Mouse (Mus musculus): ENCODE measurements at regions not wholly inside any gene's neighbourhood (a gene's known extent, or its start where the extent isn't known, plus 50 kb on each side); places are given as distances from the start of the nearest gene placed in this dataset.
A peak's percentile ranks its signal among the peaks of the same experiment; 100 is the strongest.

GRCm38 (mm10) chr15:85662271-85662670, 72.5 kb upstream of the Ppara start:
- DNase-seq (ENCODE audit: extremely low spot score in 1 of 2, low spot score in 2 of 2), result no peak
- TF ChIP-seq CTCF (IDR thresholded peaks at IDR 0.05), result no peak
- intact Hi-C loops (cut with DNase I), result no loop called here
- H3K27ac ChIP-seq, result no peak overlapping the region; the same call in 1 of the 2 replicates
- no peak overlapping the region for H3K4me3 ChIP-seq

DNA sequence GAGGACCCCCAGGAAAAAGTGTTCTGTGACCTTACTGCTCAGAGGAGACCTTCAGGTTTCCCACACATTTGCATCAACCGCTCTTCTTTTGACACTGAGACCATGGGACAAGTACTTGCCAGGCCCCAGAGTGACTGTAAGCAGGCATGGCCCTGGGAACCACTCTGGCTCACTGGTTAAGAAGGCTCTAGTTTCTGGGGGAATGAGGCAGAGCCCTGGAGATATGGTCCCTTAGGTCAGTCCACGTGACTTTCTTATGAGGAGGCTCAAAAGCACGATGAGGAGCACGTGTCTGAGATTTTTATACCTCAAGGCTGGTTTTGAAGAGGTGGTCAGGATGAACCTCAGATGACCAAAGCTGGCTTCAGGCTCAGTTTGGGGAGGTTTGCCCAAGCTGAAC, 72.1 kb upstream of the Ppara start:
- TF ChIP-seq CTCF (IDR thresholded peaks at IDR 0.05), result no peak
- Histone ChIP-seq H3K4me3 (no peak overlapping the region), H3K27ac (peak overlapping the region; percentile 40)
- no peak for DNase-seq (ENCODE audit: extremely low spot score in 1 of 2, low spot score in 2 of 2)
- intact Hi-C loops (cut with DNase I), result no loop called here

DNA sequence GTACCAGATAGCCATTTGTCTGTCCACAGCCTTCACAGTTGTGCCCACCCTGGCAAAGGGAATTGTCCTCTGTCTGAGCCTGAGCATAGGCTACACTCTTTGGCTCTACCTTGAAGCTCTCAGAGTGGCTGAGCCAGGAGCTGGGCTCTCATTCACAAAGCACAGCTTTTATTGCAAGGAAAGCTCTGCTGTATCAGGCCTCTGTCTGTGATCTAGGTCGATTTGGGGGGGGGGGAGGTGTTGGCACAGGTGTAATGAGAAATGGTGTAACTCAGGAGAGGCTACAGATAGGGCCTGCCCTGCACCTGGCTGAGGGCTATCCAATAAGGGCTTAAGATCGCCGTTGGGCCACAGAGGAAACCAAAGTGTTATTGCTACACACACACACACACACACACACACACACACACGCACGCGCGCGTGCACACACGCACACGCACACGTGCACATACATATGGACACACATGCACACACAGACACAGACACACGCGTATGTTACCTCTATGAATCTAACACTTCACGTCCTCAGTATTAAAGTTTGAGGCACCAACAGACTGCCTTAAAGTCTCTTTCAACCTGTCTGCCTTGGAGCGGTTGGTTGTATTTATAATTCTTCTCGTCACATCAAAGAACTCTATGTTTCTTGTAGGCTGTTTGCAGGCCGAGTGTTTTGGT, 70.9 kb upstream of the Ppara start:
- peak overlapping the region; percentile 100 for H3K27ac ChIP-seq
- intact Hi-C loops (cut with DNase I), result no loop called here
- no peak for DNase-seq (ENCODE audit: extremely low spot score in 1 of 2, low spot score in 2 of 2)
- no peak for TF ChIP-seq CTCF (IDR thresholded peaks at IDR 0.05)
- no peak overlapping the region; the same call in 1 of the 2 replicates for H3K4me3 ChIP-seq

DNA sequence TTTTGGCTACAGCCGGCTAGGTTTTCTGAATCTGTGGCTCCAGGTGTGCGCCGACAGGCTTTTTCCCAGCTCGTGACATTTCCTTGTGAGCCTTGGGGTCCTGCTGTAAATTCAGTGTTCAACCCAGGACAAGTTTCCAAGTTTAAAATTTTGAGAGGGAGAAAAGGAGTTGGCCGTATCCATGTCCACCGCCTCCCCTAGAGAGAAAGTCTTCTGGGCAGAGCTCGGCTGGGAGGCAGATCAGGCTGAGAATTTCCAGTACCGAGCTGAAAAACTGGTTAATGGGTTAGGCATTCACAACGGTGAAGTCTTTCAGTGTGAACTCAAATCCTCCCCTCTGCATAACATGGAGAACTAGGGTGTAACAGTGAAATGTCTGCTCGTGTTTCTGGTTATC, 70.4 kb upstream of the Ppara start:
- intact Hi-C loops (cut with DNase I), result no loop called here
- Histone ChIP-seq H3K4me3 (no peak overlapping the region; the same call in 1 of the 2 replicates), H3K27ac (peak overlapping the region; percentile 100)
- TF ChIP-seq CTCF (IDR thresholded peaks at IDR 0.05), result no peak
- DNase-seq (ENCODE audit: extremely low spot score in 1 of 2, low spot score in 2 of 2), result peak in 1 of 2 experiments; percentile 22

DNA sequence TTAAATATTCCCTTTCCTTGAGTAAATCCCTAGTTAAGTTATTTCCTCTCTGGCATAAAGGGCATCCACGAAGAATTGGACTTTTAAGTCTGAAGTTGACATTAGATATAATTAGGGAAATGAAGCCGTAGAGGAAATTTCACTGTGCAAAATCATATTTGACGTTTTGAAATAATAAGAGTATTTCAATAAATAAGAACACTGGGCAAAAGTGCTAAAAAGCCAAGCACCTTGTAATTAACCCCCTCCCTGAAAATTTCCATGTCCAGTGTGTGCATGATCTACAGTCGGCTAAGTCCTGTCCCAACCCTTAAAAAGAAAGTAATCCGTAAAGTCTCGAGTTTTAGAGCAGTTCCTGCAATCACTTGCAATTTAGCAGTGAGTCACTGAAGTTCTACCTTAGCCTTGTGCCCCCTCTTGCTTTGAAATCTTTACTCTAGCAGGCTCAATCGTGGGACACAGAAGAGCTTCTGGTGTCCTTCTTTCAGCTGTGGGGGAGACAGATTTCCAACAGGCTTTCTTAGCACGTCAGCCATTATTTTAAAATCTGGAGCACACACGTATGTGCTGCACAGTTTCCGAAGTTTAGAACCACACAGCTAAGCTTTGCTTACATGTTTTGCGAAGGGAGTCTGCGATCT, 69.5 kb upstream of the Ppara start:
- H3K4me3 ChIP-seq, result peak overlapping the region; percentile 38
- no peak for TF ChIP-seq CTCF (IDR thresholded peaks at IDR 0.05)
- H3K27ac ChIP-seq, result peak overlapping the region; percentile 100
- no peak for DNase-seq (ENCODE audit: extremely low spot score in 1 of 2, low spot score in 2 of 2)
- intact Hi-C loops (cut with DNase I), result no loop called here

- DNase-seq (ENCODE audit: extremely low spot score in 1 of 2, low spot score in 2 of 2), result peak in 1 of 2 experiments; percentile 24
- Histone ChIP-seq H3K4me3 (peak overlapping the region; percentile 38), H3K27ac (peak overlapping the region; percentile 100)
- no peak for TF ChIP-seq CTCF (IDR thresholded peaks at IDR 0.05)
- intact Hi-C loops (cut with DNase I), result no loop called here
Measured at GRCm38 (mm10) chr15:85666496-85666895, 68.3 kb upstream of the Ppara start.

DNA sequence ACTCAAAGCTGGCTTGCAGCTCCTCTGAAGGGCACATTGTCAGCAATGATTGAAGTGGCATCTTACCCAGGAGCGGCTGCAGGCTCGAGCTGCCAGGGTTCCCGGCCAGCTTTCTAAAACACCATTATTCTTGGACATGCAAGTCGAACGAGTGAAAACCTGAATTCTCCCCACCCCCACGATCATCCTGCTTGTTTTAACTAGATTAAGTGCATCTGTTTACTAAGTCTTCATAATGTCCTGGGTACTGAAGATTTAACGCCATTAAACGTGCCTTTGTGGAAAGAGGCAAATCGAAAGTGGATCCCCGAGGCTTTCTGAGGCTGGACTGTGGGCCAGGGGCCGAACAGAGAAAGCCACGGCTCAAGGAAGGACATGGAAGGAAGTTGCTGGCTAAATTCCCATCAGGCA, 67.4 kb upstream of the Ppara start:
- H3K4me3 ChIP-seq, result peak overlapping the region; percentile 47
- DNase-seq (ENCODE audit: extremely low spot score in 1 of 2, low spot score in 2 of 2), result peak; percentile 24 to 37
- no peak for TF ChIP-seq CTCF (IDR thresholded peaks at IDR 0.05)
- intact Hi-C loops (cut with DNase I), result no loop called here
- peak overlapping the region; percentile 100 for H3K27ac ChIP-seq

DNA sequence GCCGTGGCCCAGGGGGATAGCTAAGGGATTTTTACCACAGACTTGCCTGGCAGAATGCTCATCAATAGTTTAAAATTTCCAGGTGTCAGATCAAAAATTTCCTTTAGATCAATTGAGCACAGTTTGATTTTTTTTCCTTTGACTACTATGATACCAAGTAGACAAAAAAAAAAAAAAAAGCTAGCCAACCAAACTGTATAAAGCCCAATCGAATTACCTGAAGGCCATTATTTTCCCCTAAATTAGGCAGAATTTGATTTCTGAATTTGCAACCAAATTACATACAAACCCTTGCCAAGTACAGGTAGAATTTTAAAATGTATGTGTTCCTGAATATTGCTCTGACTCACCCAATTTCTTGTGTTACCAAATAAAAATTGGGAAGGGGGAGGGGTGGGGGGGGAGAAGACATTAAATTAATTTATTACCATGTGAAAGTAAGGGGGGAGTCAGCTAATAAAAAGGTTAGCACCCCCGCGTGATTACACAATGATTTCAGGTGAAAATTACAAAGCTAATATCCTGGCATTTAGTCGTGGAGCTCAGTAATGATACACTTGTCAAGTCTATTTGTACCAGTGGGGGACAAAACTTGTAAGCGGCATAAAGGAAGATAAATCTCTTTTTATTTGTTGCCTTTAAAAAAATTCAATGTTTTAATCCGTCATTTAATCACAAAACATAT, 66.7 kb upstream of the Ppara start:
- peak overlapping the region; percentile 47 for H3K4me3 ChIP-seq
- no peak for TF ChIP-seq CTCF (IDR thresholded peaks at IDR 0.05)
- DNase-seq (ENCODE audit: extremely low spot score in 1 of 2, low spot score in 2 of 2), result no peak
- intact Hi-C loops (cut with DNase I), result no loop called here
- H3K27ac ChIP-seq, result peak overlapping the region; percentile 100

- no peak for TF ChIP-seq CTCF (IDR thresholded peaks at IDR 0.05)
- intact Hi-C loops (cut with DNase I), result no loop called here
- Histone ChIP-seq H3K27ac (peak overlapping the region; percentile 100), H3K4me3 (peak overlapping the region; percentile 64)
- no peak for DNase-seq (ENCODE audit: extremely low spot score in 1 of 2, low spot score in 2 of 2)
Measured at GRCm38 (mm10) chr15:85668871-85669651, 65.7 kb upstream of the Ppara start.

DNA sequence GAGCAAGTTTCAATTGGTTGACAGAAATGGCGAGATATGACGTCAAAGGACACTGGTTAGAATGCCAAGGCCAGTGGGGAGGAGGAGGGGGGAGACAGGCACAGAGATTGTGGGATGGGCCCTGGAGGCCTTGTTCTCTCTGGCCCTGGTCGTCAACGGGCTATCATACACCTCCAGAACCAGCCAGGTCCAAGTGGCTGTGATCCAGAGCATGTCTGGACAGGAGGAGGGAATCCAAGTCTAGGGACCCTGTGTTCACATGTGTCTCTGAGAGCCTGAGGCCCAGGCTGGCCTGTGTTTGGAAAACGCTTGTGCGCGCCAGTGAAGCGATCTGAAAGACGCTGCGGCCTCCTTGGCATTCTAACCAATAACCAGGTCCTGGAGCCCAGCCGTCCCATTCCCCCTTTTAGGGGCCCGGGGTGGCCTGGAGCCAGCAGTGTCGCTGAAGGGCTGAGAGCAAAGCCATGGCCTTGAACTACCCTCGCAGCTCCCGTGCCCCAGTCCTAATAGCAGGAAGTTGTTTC, 65.1 kb upstream of the Ppara start:
- H3K27ac ChIP-seq, result peak overlapping the region; percentile 100
- intact Hi-C loops (cut with DNase I), result loop anchor here (1.0 to 2.0 kb wide), 3 partner anchors 16 to 57 kb away; no protein-coding TSS in a partner anchor
- no peak for TF ChIP-seq CTCF (IDR thresholded peaks at IDR 0.05)
- DNase-seq (ENCODE audit: extremely low spot score in 1 of 2, low spot score in 2 of 2), result peak; percentile 70 to 74
- H3K4me3 ChIP-seq, result peak overlapping the region; percentile 64

DNA sequence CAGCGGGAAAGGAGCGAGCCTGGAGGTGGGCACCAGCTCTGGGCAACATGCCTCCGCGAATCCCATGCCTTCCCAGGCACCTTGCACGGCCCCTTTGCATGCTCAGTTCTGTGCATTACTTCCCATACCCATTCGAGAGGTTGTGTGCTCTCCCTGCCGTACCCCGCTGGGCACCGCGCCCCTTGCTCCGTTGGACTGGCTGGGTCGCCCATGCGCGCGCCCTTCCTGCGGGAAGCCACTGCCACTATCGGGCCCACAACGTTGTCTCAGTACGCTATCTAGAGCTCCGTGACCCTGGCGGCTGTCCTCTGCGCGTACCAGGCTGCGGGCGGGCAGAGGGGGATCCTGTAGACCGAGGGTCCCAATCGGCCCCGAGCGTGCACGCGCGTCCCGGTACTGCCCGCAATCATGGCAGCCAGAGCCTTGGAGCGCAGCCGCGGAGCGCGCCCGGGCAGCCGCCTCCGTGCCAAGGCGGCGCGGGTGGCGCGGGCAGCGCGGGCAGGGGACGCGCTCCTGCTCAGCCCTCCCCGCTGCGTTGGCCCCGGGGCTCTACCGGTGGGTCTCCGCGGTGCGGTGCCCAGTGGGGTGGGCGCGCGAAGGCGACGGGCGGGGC, 64.5 kb upstream of the Ppara start:
- TF ChIP-seq CTCF (IDR thresholded peaks at IDR 0.05), result no peak
- peak overlapping the region; percentile 64 for H3K4me3 ChIP-seq
- intact Hi-C loops (cut with DNase I), result loop anchor here (1.0 to 2.0 kb wide), 3 partner anchors 17 to 57 kb away; no protein-coding TSS in a partner anchor
- peak in 1 of 2 experiments; percentile 76 for DNase-seq (ENCODE audit: extremely low spot score in 1 of 2, low spot score in 2 of 2)
- H3K27ac ChIP-seq, result peak overlapping the region; percentile 100
